7 mouse cellular contexts compared by ENCODE assay signal in genomic region chr11:118202410-118203233, GRCm38 (mm10). TPM values are rescaled to one million over a fixed set of nuclear protein-coding genes. Genes with fewer than 3 reads are reported as not detected.
DNase-seq lines count a peak whose midpoint lies in the region; ATAC-seq and TF ChIP-seq lines count a peak whose summit lies in the region.

No protein-coding gene starts in this region.

- H3K27me3 ChIP-seq in embryonic facial prominence, embryonic 11.5 days (ENCODE audit: control insufficient read depth, insufficient read depth, low read length) = no peaks in the 10 kb centered on the region
- no peaks in the 10 kb centered on the region for H3K27me3 ChIP-seq in midbrain, embryonic 10.5 days (ENCODE audit: low read depth, poor library complexity, severe bottlenecking)
- H3K27me3 ChIP-seq in small intestine, adult 2 months (ENCODE audit: control insufficient read depth, insufficient read depth, low read length) = no peaks in the 10 kb centered on the region

- H3K9ac ChIP-seq in embryonic facial prominence, embryonic 11.5 days (replicated peaks; ENCODE audit: low read length) = peak overlapping the region; percentile 63

- intact Hi-C loops in left cerebral cortex, postnatal 36 days (cut with DNase I) = no loop called here

- H3K36me3 ChIP-seq in embryonic facial prominence, embryonic 11.5 days (replicated peaks; ENCODE audit: control insufficient read depth, insufficient read depth, low read depth, low read length) = no peaks in the 10 kb centered on the region
- no peaks in the 10 kb centered on the region for H3K36me3 ChIP-seq in midbrain, embryonic 10.5 days
- 0 out of 2 replicates have a peak, but pooled peaks cover 1% of the 10 kb centered on the region for H3K36me3 ChIP-seq in small intestine, adult 2 months (ENCODE audit: control insufficient read depth, insufficient read depth, low read length)

- WGBS in embryonic facial prominence, embryonic 11.5 days = 2% methylated on average over 19 of the region's 19 CpGs
- 5% methylated on average over 19 of the region's 19 CpGs for WGBS in midbrain, embryonic 10.5 days
- WGBS in small intestine, adult 2 months = 42% methylated on average over 19 of the region's 19 CpGs

- peak overlapping the region; percentile 81 for H3K4me2 ChIP-seq in embryonic facial prominence, embryonic 11.5 days (ENCODE audit: low read depth, low read length)

- no peak for TF ChIP-seq CTCF in small intestine, adult 2 months (IDR thresholded peaks at IDR 0.05; ENCODE audit: extremely low read depth, insufficient read length, insufficient replicate concordance, low read depth, low read length)

- TF ChIP-seq POLR2A in small intestine, adult 2 months (IDR thresholded peaks at IDR 0.05; ENCODE audit: low read depth, low read length) = no peak

- peak overlapping the region; percentile 32 for H3K4me3 ChIP-seq in embryonic facial prominence, embryonic 11.5 days (ENCODE audit: low read depth, low read length)
- peak overlapping the region; percentile 58 for H3K4me3 ChIP-seq in midbrain, embryonic 10.5 days
- H3K4me3 ChIP-seq in small intestine, adult 2 months (ENCODE audit: low read depth, low read length) = peak overlapping the region; percentile 32

- peak; percentile 69 for ATAC-seq in embryonic facial prominence, embryonic 11.5 days (replicated peaks; ENCODE audit: insufficient number of reproducible peaks, low FRiP score, low TSS enrichment, low read depth)

- H3K9me3 ChIP-seq in embryonic facial prominence, embryonic 11.5 days (replicated peaks; ENCODE audit: control insufficient read depth, low read length) = no peaks in the 10 kb centered on the region
- no peaks in the 10 kb centered on the region for H3K9me3 ChIP-seq in midbrain, embryonic 10.5 days (replicated peaks)

- H3K4me1 ChIP-seq in embryonic facial prominence, embryonic 11.5 days (ENCODE audit: control insufficient read depth, insufficient read depth, low read length) = peaks cover 28% of the 10 kb centered on the region
- H3K4me1 ChIP-seq in midbrain, embryonic 10.5 days = peaks cover 67% of the 10 kb centered on the region
- H3K4me1 ChIP-seq in small intestine, adult 2 months (ENCODE audit: control insufficient read depth, insufficient read depth, insufficient read length, low read length) = peaks cover 41% of the 10 kb centered on the region

- peak overlapping the region; percentile 53; the same call in 1 of the 2 replicates for H3K27ac ChIP-seq in embryonic facial prominence, embryonic 11.5 days (replicated peaks; ENCODE audit: low read depth, low read length)
- peak overlapping the region; percentile 91 for H3K27ac ChIP-seq in midbrain, embryonic 10.5 days (replicated peaks)
- 0 out of 2 replicates have a peak overlapping the region, but pooled peaks have one; percentile 20 for H3K27ac ChIP-seq in small intestine, adult 2 months (ENCODE audit: insufficient read depth, low read depth, low read length)

- peak; percentile 39 to 48 for DNase-seq in adrenal gland, postnatal 4 days (ENCODE audit: low spot score in 2 of 2)
- DNase-seq in embryonic facial prominence, embryonic 11.5 days (ENCODE audit: low spot score) = peak; percentile 81
- DNase-seq in heart, adult 18-20 months = peak; percentile 76 to 78
- peak; percentile 51 for DNase-seq in kidney, adult 18-20 months
- DNase-seq in left cerebral cortex, postnatal 36 days (ENCODE audit: low spot score in 2 of 2) = peak; percentile 83 to 86
- peak; percentile 78 for DNase-seq in midbrain, embryonic 10.5 days (ENCODE audit: low spot score)

RNA-seq across cellular contexts. Expression of gene Cyth1, which starts 45.8 kb away (rescaled TPM):
- total RNA-seq in adrenal gland, postnatal 4 days (2021) = 10 to 100 TPM; 30.3 to 31.5 TPM
- 10.3 and 11.4 TPM in 2 replicates for polyA plus RNA-seq in embryonic facial prominence, embryonic 11.5 days (2014; fragmentation: Nextera tagmentation; extraction: Ambion mirVana)
- total RNA-seq in heart, adult 18-20 months (2021) = 10 to 100 TPM; 54.1 to 63.2 TPM
- total RNA-seq in left cerebral cortex, postnatal 36 days (2021) = 10 to 100 TPM; 65.9 to 67.3 TPM
- 11.3 and 14.9 TPM in 2 replicates for polyA plus RNA-seq in midbrain, embryonic 10.5 days (2016; fragmentation: Nextera tagmentation; extraction: Ambion mirVana)
- 8.5 and 19.6 TPM in 2 replicates for polyA plus RNA-seq in small intestine, adult 2 months (2012; rRNA removed)

Comparison
In these comparisons a context has a peak if more than half of its experiments do, and no peak if none do; other contexts are left out.
1. Peak in every context shown above with its lines: DNase-seq, ATAC-seq, H3K4me3 ChIP-seq and H3K27ac ChIP-seq.
2. H3K27ac ChIP-seq: peak in every context shown above with its lines; median percentile 91 in midbrain, embryonic 10.5 days; 53 in embryonic facial prominence, embryonic 11.5 days; 20 in small intestine, adult 2 months.